Mouse (Mus musculus) forebrain, postnatal 0 days (tissue): ENCODE data around the gene Gm13697. TPM values are rescaled to one million over a fixed set of nuclear protein-coding genes. Genes with fewer than 3 reads are reported as not detected.
A peak's percentile ranks its signal among the peaks of the same experiment; 100 is the strongest.
"Not testable (repeated sequence)": the region's sequence is repeated elsewhere in the genome, so short reads cannot be mapped to it uniquely, and the experiment has no call there.

Experiments
- ATAC-seq: fragments of 200-750 bp; cut with Nextera tagmentation; 2 replicates; pipeline ENCODE4 v1.8.0; 2017; ENCODE audit warnings: mild to moderate bottlenecking, moderate library complexity
- DNase-seq: peaks from one replicate; pipeline ENCODE4 v3.0.0-alpha.2; 2015
- H3K27ac ChIP-seq: fragments of 300-500 bp; sonication (generic); 2 replicates; pipeline ENCODE4 v1.5.1; 2014; ENCODE audit warnings: low read depth, mild to moderate bottlenecking, antibody characterized with exemption, low read length, moderate library complexity, mixed read lengths
- H3K27me3 ChIP-seq: fragments of 300-500 bp; sonication (generic); 2 replicates; pipeline ENCODE4 v1.6.1; 2014; ENCODE audit warnings: mild to moderate bottlenecking, low read length, mixed read lengths; ENCODE audit not compliant: insufficient read depth
- H3K36me3 ChIP-seq: fragments of 300-500 bp; sonication (generic); 2 replicates; pipeline ENCODE4 v1.6.1; 2014; ENCODE audit warnings: mild to moderate bottlenecking, moderate library complexity; ENCODE audit not compliant: insufficient read depth
- H3K4me1 ChIP-seq: fragments of 300-500 bp; sonication (generic); 2 replicates; pipeline ENCODE4 v1.6.1; 2014; ENCODE audit warnings: antibody characterized with exemption; ENCODE audit not compliant: insufficient read depth
- H3K4me2 ChIP-seq: fragments of 300-500 bp; sonication (generic); 2 replicates; pipeline ENCODE4 v1.6.1; 2014; ENCODE audit warnings: low read depth, mild to moderate bottlenecking, moderate library complexity
- H3K4me3 ChIP-seq: fragments of 300-500 bp; sonication (generic); 2 replicates; pipeline ENCODE4 v1.5.1; 2014; ENCODE audit warnings: low read depth, low read length, mixed read lengths
- H3K9ac ChIP-seq: fragments of 300-500 bp; sonication (generic); 2 replicates; pipeline ENCODE4 v1.6.1; 2014; ENCODE audit warnings: mild to moderate bottlenecking
- H3K9me3 ChIP-seq: fragments of 300-500 bp; sonication (generic); 2 replicates; pipeline ENCODE4 v1.6.1; 2016; ENCODE audit warnings: low read length
- CTCF ChIP-seq: sonication (generic); IDR thresholded peaks from 2 replicates; pipeline ENCODE4 v1.5.1; 2016; ENCODE audit warnings: antibody characterized with exemption, control low read depth, low read depth
- WGBS: fragments of 180-500 bp; shearing (Covaris S2); extraction: QIAGEN DNeasy Blood & Tissue Kit; methylation state at CpG from one replicate; pipeline ENCODE4 v1.1.7; 2014; 5-methylcytosine and 5-hydroxymethylcytosine counted together
- polyA plus RNA-seq: library from polyadenylated mRNA; unstranded; fragments of >200 nt; fragmentation: Nextera tagmentation; extraction: Ambion mirVana; gene quantifications from 2 replicates; pipeline ENCODE4 v1.2.1, GENCODE M21; 2015
- total RNA-seq: library from RNA; depleted of rRNA; stranded (reverse); fragments of >200 nt; gene quantifications from 2 replicates; pipeline ENCODE4 v1.2.3, GENCODE M21; 2014

Gene Gm13697
- total and polyA plus RNA-seq, 2 experiments from 2014 or later = not detected

- H3K36me3 ChIP-seq, H3K9me3 ChIP-seq, H3K27me3 ChIP-seq, H3K4me2 ChIP-seq, H3K4me3 ChIP-seq, DNase-seq, H3K27ac ChIP-seq, H3K4me1 ChIP-seq, ATAC-seq, H3K9ac ChIP-seq: not testable (repeated sequence)
- WGBS = 63% methylated on average over 7 of the region's 9 CpGs
These were observed 9.2 kb downstream of the Gm13697 start for GRCm38 (mm10) chr2:83993639-83994255.

DNA sequence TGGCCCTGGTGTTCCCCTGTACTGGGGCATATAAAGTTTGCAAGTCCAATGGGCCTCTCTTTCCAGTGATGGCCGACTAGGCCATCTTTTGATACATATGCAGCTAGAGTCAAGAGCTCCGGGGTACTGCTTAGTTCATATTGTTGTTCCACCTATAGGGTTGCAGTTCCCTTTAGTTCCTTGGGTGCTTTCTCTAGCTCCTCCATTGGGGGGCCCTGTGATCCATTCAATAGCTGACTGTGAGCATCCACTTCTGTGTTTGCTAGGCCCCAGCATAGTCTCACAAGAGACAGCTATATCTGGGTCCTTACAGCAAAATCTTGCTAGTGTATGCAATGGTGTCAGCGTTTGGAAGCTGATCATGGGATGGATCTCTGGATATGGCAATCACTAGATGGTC lies 10.0 kb downstream of the Gm13697 start:
- H3K9ac ChIP-seq, H3K4me3 ChIP-seq, ATAC-seq, H3K9me3 ChIP-seq, DNase-seq, H3K27ac ChIP-seq, H3K4me1 ChIP-seq, H3K4me2 ChIP-seq, H3K36me3 ChIP-seq, H3K27me3 ChIP-seq: not testable (repeated sequence)
- no CpG with 5 or more reads among the region's 3 CpGs for WGBS

DNA sequence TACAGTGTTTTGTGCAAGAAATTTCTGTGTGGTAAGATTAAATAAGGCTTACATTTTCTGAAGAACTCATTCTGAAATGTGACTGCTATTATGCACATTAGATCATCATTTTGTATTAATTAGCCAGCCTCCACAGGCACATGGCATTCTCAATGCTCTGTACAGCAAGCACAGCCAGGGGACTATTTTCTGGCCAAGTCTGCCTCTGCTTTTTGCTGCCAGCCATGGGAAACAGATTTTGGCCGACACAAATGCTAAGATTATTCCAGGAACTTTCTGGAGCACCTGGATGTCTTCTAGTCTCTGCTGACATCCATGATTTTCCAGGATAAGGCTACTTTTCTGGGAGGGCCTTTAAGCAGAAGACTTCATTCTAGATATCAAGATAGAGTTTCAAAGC lies 24.4 kb downstream of the Gm13697 start:
- DNase-seq = peak; percentile 18
- no peaks in the 10 kb centered on the region for H3K27me3 ChIP-seq
- no peak for TF ChIP-seq CTCF
- no peaks in the 10 kb centered on the region for H3K4me1 ChIP-seq
- H3K36me3 ChIP-seq = no peaks in the 10 kb centered on the region
- WGBS = 36% methylated on average over 1 of the region's 1 CpGs
- no peak overlapping the region for H3K4me3 ChIP-seq
- peak; percentile 45; the same call in 1 of the 2 replicates for ATAC-seq
- H3K27ac ChIP-seq = no peak overlapping the region
- H3K4me2 ChIP-seq = no peak overlapping the region
- no peaks in the 10 kb centered on the region for H3K9me3 ChIP-seq
- no peak overlapping the region for H3K9ac ChIP-seq

- H3K4me1 ChIP-seq = no peaks in the 10 kb centered on the region
- no peak overlapping the region for H3K27ac ChIP-seq
- no peaks in the 10 kb centered on the region for H3K36me3 ChIP-seq
- H3K4me2 ChIP-seq = no peak overlapping the region
- ATAC-seq = no peak
- no peak for DNase-seq
- H3K9ac ChIP-seq = no peak overlapping the region
- H3K4me3 ChIP-seq = no peak overlapping the region
- H3K9me3 ChIP-seq = no peaks in the 10 kb centered on the region
- no peaks in the 10 kb centered on the region for H3K27me3 ChIP-seq
- 89% methylated on average over 3 of the region's 3 CpGs for WGBS
- no peak for TF ChIP-seq CTCF
These were observed 25.3 kb downstream of the Gm13697 start for GRCm38 (mm10) chr2:84009818-84010217.

GRCm38 (mm10) chr2:84014572-84014971 lies 30.0 kb downstream of the Gm13697 start:
- WGBS = 78% methylated on average over 6 of the region's 6 CpGs

DNA sequence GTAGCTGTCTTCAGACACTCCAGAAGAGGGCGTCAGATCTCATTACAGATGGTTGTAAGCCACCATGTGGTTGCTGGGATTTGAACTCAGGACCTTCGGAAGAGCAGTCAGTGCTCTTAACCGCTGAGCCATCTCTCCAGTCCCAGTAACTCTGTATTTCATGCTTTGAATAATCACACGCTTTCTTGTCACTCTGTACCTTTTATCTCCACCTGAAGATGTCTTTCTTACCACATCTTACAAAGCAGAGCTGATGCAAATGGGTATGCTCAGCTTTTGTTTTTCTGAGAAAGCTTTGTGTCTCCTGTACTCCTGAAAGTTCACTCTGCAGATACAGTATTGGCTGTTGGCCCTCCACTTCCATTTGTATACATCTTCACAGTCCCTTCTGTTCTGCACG lies 31.7 kb downstream of the Gm13697 start:
- not testable (repeated sequence) for H3K27ac ChIP-seq, ATAC-seq, H3K4me3 ChIP-seq, H3K36me3 ChIP-seq, H3K9me3 ChIP-seq, H3K4me2 ChIP-seq, H3K9ac ChIP-seq, H3K27me3 ChIP-seq, DNase-seq, H3K4me1 ChIP-seq
- WGBS = 85% methylated on average over 4 of the region's 5 CpGs

More at GRCm38 (mm10) chr2:84014572-84014971, 30.0 kb downstream of the Gm13697 start:
- no peaks in the 10 kb centered on the region for H3K36me3 ChIP-seq
- TF ChIP-seq CTCF = no peak
- H3K4me3 ChIP-seq = no peak overlapping the region
- no peaks in the 10 kb centered on the region for H3K9me3 ChIP-seq
- ATAC-seq (no peak), DNase-seq (no peak)
- H3K27me3 ChIP-seq = no peaks in the 10 kb centered on the region
- no peak overlapping the region for H3K9ac ChIP-seq
- no peak overlapping the region for H3K27ac ChIP-seq
- H3K4me2 ChIP-seq = no peak overlapping the region
- H3K4me1 ChIP-seq = no peaks in the 10 kb centered on the region

GRCm38 (mm10) chr2:84018330-84018729 lies 33.8 kb downstream of the Gm13697 start:
- no peaks in the 10 kb centered on the region for H3K9me3 ChIP-seq
- DNase-seq = no peak
- no peak for ATAC-seq
- WGBS = 60% methylated on average over 3 of the region's 3 CpGs
- no peak overlapping the region for H3K4me3 ChIP-seq
- H3K9ac ChIP-seq = no peak overlapping the region
- no peaks in the 10 kb centered on the region for H3K27me3 ChIP-seq
- no peak overlapping the region for H3K4me2 ChIP-seq
- no peaks in the 10 kb centered on the region for H3K4me1 ChIP-seq
- TF ChIP-seq CTCF = no peak
- no peaks in the 10 kb centered on the region for H3K36me3 ChIP-seq
- no peak overlapping the region for H3K27ac ChIP-seq
